Mouse (Mus musculus): Measurements from ENCODE around the gene Tmprss3. TPM values are rescaled to one million over a fixed set of nuclear protein-coding genes. Genes with fewer than 3 reads are reported as not detected.

Tmprss3 gene
- total RNA-seq, 2 experiments from 2014 or later = not detected

DNA sequence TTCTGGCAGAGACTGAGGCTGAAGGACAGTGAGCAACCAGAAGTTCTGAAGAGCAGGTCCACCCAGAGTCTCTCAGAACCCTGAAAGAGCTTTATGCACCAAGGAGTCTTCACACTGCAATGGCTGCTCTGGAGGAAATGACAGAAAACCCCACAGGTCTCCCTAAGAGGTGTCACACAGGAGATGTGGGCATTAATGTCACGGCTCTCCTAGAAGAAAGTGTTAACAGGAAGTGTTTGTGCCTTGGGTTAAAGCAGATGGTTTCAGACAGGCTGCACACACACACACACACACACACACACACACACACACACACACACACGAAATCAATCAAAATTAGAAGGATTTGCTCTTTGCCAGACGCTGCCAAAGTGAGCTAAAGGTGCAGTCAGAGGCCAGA, 62.5 kb downstream of the Tmprss3 start:
- DNase-seq = no peak

DNA sequence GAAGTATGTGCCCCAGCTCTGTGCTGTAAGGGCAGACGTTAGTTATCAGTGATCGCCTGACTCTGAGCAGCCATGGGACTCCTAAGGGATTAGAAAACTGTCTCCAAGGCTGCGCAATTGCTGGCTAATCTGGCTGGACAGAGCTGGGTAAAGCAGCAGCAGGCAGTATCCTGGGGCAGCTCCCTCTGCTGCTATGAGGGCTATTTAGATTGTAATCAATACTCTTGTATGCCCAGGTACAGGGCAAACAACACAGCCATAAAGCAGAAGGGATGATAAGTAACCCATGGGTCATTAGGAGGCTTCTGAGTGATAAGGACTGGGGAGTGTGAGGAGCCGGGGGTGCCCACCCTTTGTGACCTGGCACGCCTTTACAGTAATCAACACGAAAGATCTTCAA, 63.9 kb downstream of the Tmprss3 start:
- DNase-seq = no peak

DNA sequence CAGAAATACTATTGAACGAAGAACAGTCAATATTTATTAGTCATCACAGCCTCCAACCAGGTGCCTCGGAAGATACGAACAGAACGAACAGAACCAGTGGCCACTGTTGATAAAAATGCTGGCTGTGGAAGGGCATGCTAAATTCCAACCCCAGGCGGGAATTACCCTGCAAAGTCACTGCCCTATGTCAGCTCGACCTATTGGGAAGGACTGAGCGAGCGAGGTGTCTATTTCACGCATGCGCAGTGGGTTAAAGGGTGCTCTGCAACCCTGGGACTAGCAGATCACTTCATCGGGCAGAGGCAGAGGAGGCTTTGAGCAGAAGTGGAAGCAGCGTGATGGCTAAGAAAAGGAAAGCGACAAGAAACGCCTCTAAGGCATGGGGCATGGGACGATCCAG, 65.0 kb downstream of the Tmprss3 start:
- DNase-seq = no peak

DNA sequence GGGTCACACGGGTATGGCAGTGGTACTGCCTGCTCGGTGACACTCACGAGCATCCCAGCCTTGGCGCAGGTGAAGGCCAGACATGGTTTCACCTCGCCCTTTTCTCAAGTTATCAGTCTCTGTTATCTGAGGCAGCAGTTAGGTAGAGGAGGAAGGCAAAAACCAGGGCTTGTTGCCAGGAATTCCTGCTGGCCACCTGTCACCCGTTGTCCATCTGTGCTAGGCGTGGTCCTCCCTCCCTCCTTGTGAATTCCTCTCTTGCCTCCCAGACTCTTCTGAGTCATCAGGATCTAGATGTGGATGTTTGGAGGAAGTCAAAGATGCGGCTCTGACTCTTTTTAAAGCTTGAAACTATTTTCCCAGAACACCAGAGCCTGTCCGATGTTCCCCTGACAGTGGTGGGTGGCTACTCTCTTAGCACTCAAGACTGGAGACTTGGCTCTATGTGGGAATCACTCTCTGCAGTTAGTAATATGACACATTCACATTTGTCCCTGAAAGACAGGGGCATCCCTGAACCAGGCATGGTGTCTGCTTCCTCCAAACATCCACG, 67.4 kb downstream of the Tmprss3 start:
- DNase-seq = no peak

DNA sequence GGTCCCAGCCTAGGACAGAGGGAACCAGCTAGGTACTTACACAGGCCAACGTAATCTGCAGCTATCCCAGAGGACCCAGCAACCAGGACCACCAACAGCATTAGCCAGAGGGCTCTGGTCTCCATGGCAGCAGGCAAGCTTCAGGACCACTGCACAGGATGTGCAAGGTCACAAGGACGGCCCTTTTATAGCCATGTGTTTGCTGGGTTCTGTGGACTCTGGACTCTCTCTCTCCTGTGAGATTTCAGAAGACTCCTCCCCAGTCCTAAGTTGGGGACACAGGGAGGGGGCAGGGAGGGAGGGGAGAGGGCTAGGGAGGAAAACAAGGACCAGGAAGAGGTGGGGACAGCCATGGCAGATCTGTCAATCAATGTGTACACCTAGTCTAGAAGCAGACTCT, 69.3 kb downstream of the Tmprss3 start, which contains the start of gene Tff3:
TSS of gene Tff3 (minus strand) at position 195 of the 400 bp plus-strand sequence.
- no peak for DNase-seq

Other genes starting within 250 kb of the Tmprss3 start
- gene Umodl1, start 244.3 kb downstream of the Tmprss3 start, total RNA-seq (2021) = under 1 TPM; 0.35 to 0.42 TPM
- gene Abcg1, start 141.3 kb downstream of the Tmprss3 start, total RNA-seq (2021) = 10 to 100 TPM; 69.6 to 73.1 TPM
- not detected for gene Tff3, start 69.3 kb downstream of the Tmprss3 start, total RNA-seq (2021)
- not detected for gene Tff2, start 54.7 kb downstream of the Tmprss3 start, total RNA-seq (2021)
- not detected for gene Tff1, start 33.7 kb downstream of the Tmprss3 start, total RNA-seq (2021)
- 1 to 10 TPM in 1 of 2 experiments, under 1 TPM in 1; 0.85 to 1.4 TPM for gene Ubash3a, start 8.9 kb upstream of the Tmprss3 start, total RNA-seq (2021)
- gene Rsph1, start 78.4 kb upstream of the Tmprss3 start, total RNA-seq (2021) = 10 to 100 TPM; 10.8 to 14.3 TPM
- 1 to 10 TPM; 5.4 to 7.1 TPM for gene Slc37a1, start 87.8 kb upstream of the Tmprss3 start, total RNA-seq (2021)
- gene Pde9a, start 187.2 kb upstream of the Tmprss3 start, total RNA-seq (2021) = 10 to 100 TPM; 20.7 to 31.6 TPM

Measured in layer of hippocampus, postnatal 36 days (tissue).